Mouse (Mus musculus): ENCODE measurements around the gene Cox19.
A peak's percentile ranks its signal among the peaks of the same experiment; 100 is the strongest.
"Not testable (repeated sequence)": the region's sequence is repeated elsewhere in the genome, so short reads cannot be mapped to it uniquely, and the experiment has no call there.

Cox19 gene

DNA sequence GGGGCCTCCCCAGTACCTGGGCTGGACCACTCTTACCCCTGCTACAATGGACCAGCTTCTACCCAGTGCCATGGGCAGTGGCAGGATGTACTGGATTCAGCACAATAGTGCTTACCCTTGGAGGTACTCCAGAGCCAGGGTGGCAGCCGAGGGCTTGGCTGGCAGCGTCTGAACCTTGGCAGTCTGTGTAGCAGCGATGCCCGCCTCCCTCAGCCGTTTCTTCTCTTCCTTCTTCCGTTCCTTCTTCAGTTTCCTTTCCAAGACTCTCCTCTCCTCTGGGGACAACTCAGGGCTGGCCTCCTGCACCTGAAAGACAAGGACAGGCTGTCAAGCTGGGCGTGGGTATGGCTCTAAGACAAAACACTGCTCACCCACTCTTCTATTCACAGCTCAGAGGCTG is 12.6 kb upstream of the Cox19 start:
- no peak for DNase-seq (ENCODE audit: low spot score)

DNA sequence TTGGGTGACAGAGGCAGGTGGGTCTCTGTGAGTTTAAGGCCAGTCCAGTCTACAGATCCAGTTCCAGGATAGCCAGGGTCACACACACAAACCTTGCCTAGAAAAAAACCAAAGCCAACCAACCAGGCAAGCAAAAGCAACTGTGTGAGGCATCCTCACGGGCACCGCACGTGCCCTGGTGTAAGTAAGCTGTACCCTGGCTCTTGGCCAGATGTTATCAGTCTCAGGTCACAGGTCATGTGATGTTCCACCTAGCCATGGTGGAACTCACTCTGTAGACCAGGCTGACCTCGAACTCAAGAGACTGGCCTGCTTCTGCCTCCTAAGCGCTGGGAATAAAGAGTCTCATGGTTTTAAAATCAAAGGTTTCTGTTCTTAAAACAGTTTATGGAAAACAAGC is 8.0 kb upstream of the Cox19 start:
- no peak for DNase-seq (ENCODE audit: low spot score)

DNA sequence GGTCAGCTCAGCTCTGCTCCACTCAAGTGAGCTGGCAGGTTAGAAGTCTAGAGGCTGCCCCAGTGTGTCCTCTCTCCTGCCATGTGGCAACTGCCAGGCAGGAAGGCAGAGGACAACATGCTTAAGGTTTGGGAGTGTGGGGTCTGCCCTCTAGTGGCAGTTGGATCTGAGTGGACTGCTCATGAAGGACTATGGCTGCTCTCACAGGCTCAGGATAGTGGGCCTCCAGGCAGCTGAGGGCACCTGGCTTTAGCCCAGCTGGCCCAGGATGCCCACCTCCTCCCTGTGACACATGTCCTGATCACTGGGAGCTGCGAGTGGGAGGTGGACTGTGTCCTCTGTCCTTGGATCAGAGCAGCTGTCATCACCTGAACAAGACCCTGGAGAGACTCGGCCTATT is 7.4 kb upstream of the Cox19 start:
- peak; percentile 62 for DNase-seq (ENCODE audit: low spot score)

DNA sequence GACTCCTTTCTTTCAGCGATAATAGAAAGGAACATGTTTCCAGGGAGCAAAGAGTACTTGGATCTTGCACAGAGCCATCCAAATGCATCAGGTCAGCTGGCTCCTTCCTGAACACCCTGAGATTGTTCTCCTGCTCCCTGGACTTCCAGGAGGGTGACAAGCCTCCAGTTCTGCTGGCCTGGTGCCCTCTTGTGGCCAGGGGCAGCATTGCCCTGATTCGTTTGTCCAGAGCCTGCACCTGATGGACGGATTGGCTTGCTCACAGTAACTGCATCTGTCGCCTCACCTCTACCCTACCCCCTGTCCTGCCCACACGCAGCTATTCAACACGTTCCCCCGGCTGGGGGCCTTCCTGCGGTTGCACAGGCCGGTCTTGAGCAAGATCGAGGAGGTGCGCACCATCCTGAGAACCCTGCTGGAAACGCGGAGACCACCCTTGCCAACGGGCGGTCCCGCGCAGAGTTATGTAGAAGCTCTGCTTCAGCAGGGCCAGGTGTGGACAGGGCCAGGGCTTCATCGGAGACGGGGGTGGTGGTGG is 4.1 kb upstream of the Cox19 start:
- peak; percentile 79 for DNase-seq (ENCODE audit: low spot score)

DNA sequence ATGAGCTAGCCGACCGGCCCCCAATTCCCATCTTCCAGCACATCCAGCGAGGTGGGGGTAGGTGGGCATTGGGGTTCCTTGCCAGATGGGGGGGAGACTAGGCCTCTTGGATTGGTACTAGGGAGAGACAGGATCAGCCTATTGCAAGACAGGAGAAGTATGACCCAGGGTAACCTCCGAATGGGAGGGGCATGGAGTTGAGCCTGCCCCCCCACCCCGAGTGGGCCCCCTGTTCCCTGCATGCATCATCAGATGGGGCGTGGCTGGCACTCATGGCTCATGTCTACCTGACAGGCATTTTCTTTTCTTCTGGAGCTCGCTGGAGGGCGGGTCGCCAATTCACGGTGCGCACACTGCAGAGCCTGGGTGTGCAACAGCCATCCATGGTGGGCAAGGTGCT is 2.7 kb upstream of the Cox19 start:
- no peak for DNase-seq (ENCODE audit: low spot score)

DNA sequence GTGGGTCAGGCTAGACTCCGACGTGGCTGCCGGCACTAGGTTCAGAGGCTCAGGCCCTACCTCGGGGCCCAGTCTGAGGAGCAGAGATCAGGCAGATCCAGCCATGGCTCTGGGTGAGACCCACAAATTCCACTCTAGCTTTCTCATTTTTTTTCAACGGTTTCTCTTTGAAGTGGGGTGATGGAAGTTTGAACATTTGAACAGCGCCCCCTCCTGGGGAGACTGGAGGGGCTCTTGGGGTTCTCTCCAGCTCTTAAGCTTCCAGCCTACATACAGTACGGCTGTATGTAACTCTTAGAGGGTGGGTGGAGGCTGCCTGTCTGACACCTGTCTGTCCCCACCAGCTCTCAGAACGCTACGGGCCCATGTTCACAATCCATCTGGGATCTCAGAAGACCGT is 2.3 kb upstream of the Cox19 start:
- peak; percentile 59 for DNase-seq (ENCODE audit: low spot score)

DNA sequence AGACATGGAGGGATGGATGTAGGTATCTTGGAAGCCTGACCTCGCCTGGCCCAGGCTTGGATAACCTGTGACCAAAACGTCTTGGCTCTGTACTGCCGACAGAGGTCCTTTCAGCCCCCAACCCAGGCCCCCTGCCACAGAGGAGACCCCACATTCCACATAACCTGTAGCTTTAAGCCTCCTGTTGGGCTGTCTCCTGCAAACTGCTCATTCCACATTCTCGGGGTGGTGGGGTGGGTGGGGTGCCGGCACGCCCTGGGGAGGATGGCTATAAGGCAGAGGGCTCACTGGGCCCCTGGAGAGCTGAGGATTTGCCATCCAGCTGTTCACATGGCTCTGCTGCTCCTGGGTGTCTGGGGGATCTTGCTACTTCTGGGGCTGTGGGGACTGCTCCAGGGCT is 1.1 kb upstream of the Cox19 start, which contains the start of gene Cyp2w1:
Gene Cyp2w1 (plus strand): TSS at position 301 of the 400 bp plus-strand sequence.
- no peak for DNase-seq (ENCODE audit: low spot score)

DNA sequence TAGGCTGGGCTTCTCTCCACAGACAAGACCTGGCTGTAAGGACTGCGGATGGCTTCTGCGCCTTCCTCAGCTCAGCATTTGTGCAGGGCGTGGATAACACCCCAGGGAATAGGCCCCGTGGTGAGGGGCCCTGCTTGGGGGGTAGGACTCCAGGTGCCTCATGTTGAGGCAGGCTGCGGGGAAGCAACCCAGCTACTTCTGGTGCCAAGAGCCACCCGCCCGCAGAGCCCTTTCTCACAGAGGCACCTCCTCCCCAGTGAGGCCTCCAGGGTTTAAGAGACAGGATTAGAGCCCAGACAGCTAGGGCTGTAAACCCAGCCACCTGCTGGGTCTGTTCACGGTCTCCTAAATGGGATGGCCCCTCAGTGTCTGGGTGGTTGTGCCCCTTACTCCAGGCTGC is 410 bp upstream of the Cox19 start:
- DNase-seq (ENCODE audit: low spot score), result no peak

DNA sequence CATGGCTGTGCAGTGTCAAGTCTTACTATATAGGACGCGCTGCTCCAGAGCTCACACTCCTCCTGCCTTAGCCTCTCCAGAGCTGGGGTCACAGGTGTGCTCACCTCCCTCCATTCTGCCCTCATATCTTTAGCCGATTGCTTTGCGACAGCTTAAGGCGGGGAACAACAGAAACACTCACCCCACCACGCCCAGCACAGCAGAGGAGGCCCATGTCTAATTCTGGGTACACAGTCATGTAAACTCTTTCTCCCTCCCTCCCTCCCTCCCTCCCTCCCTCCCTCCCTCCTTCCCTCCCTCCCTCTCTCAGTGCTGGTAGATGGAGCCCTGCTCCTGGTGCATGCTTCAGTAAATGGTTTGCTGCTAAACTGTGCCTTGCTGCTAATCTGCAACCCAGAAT is 1.5 kb downstream of the Cox19 start:
- DNase-seq (ENCODE audit: low spot score), result no peak

DNA sequence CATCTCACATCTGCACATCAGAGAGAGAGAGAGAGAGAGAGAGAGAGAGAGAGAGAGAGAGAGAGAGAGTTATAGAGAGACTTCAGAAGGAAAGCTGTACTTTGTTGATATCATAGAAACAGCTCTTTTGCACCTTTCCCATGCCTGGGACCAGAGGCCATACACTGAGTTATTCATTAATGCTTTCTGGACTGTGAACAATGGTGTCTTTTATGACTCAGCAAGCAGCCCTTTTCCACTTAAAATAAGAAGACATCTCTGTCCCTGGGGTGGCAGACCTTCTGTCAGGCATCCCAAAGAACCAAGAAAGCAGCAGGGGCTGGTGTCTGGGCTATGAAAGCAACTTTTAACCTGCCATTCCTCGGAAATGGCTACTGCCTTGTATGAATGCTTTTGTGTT is 4.0 kb downstream of the Cox19 start:
- DNase-seq (ENCODE audit: low spot score), result no peak

DNA sequence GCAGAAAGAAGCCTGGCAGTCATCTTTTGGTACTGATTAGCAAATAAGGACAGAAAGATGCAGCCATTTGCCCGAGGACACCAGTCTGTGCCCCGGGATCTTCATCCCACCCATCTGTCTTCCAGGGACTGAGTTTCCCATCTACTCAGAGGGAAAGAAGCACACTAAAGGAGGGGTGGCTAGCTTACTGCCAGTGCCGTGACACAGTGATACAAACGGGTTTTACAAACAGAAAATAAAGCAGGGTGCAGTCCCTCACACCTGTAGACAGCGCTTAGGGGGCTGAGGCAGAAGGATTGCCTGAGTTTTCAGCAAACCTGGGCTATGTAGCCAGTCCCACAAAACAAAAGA is 5.9 kb downstream of the Cox19 start:
- no peak for DNase-seq (ENCODE audit: low spot score)

DNA sequence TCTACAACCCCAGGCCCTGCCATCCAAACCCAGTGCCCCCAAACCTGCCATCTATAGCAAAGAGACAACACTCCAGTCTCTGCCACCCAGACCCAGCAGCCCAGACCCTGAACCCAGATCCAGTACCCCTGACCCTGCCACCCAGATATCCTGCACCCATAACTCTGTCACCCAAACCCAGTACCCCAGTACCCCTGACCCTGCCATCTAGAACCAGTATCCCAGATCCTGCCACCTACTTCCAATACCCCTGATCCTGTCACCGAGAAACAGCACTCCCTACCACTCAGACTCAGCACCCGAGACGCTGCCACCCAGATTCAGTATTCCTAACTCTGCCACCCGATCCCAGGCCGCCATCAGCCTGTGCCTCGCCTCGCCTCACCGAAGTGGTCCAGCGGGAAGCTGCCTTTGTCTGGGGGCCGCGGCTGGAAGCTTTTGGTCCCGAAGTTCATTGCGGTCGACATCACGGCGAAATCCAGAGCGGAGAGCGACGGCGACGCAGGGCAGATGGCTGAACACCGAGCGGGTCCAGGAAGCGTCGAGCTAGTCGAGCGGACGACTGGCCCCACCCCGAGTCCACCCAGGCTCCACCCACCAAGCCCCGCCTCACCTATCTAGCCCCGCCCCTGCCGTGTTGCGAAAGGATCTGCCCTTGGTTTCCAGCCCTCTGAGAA is 6.4 kb downstream of the Cox19 start:
- DNase-seq (ENCODE audit: low spot score), result peak; percentile 98

DNA sequence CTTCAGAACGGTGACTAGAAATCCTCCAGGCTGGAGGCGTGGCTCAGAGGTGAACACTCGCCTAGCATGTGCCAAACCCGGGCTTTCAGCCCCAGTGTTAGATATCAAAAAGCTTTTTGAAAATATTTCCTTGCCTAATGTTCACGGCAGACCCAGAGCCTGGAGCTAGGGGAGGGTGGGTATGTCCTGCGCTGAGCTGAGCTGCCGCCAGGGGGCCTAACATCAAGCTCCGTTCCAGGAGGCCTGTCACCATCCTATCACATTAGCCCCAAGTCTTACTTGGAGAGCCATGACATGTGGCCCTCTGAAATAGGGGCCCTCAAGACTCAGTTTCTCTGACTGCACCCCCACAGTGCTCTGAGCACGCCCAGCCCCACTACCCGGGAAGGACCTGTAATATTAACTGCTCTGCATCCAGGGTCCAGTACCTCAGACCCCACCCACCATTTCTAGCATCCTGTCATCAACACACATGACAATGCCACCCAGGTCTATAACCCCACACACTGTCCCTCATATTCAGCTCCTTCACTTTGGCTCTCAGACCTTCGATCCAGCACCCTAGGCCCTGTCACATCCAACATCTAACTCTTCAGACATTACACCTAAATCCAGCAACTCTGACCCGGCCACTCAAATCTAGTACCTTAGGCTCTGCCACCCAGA is 7.1 kb downstream of the Cox19 start:
- DNase-seq (ENCODE audit: low spot score), result peak; percentile 90

DNA sequence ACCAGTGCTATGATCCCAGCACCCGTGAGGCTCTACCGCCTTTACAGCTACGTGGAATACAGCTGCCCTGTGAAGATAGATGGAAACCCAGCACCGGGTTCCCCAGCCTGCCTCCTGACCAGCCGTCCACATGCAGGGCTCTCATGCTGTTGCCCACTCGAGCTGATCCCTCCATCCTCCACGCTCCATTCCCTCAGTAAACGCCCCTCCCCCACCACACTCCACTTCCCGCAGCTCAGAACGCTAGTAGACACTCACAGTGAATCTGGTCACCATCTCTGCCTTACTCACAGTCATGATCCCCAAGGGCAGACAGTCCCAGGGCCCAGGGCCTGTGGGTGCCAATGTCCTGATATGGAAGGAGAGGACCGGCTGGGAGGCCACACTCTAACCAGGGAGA is 12.3 kb downstream of the Cox19 start:
- DNase-seq (ENCODE audit: low spot score), result no peak

DNA sequence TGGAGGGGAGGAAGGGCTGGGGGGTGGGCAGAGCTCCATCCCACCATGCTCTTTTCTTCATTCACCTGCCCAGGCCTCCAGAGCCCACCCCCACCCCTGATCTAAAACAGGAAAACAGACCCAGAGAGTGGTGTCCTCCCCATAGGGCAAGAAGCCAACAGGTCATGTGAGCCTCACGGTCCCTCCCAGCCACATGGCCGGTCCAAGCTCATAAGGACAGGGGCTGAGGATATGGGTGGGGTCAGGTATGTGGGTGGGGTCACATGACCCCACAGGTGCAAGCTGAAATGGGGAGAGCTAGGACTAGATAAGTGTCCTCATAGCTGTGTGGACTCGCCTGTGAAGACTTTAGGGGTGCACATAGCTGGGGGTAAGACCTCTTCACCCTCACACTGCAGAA is 12.8 kb downstream of the Cox19 start:
- no peak for DNase-seq (ENCODE audit: low spot score)

DNA sequence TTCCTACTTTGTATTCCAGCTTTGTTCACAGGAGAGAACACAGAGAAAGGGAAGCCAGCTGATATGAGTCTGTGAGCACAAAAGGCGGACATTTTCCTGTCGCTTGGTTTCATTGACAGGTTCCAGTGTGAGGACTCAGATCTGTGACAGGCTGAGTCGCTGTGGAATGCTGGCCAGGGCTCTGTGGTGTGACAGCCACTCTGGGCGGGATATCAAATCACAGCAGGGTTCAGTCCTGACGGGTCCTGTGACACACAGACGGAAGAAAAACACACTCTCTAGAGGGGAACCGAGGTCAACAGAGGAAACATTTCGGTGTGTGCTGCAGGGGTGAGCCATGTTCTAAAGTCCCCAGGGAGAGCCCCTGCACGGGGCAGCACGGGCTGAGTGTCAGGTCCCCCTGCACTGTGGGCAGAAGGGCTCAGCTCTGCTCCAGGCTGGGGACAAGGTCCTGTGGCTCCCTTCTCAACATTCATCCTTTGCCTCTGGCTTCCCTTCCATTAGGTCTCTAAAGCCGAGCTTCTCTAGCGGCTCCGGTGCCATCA is 13.3 kb downstream of the Cox19 start:
- DNase-seq (ENCODE audit: low spot score), result no peak

DNA sequence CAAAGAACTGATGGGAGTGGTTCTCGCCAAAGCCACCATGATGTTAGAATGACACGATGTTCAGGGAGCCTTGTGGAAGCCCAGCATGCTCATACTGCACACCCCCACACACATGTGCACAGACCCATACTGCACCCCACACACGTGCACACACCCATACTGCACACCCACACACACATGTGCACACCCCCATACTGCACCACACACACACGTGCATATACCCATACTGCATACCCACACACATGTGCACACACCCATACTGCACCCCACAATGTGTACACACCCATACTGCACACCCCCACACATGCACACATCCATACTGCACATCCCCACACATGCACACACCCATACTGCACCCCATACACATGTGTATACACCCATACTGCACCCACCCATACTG is 15.6 kb downstream of the Cox19 start:
- no peak for DNase-seq (ENCODE audit: low spot score)

DNA sequence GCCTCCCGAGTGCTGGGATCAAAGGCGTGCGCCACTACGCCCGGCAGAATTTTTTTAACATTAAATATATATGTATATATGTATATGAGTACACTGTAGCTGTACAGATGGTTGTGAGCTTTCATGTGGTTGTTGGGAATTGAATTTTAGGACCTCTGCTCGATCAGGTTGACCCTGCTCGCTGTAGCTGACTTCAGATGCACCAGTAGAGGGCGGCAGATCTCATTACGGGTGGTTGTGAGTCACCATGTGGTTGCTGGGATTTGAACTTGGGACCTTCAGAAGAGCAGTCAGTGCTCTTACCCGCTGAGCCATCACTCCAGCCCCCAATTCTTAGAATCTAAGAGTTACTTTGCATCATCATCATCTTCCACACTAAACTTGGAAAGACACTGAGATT is 16.8 kb downstream of the Cox19 start:
- DNase-seq (ENCODE audit: low spot score), result not testable (repeated sequence)

DNA sequence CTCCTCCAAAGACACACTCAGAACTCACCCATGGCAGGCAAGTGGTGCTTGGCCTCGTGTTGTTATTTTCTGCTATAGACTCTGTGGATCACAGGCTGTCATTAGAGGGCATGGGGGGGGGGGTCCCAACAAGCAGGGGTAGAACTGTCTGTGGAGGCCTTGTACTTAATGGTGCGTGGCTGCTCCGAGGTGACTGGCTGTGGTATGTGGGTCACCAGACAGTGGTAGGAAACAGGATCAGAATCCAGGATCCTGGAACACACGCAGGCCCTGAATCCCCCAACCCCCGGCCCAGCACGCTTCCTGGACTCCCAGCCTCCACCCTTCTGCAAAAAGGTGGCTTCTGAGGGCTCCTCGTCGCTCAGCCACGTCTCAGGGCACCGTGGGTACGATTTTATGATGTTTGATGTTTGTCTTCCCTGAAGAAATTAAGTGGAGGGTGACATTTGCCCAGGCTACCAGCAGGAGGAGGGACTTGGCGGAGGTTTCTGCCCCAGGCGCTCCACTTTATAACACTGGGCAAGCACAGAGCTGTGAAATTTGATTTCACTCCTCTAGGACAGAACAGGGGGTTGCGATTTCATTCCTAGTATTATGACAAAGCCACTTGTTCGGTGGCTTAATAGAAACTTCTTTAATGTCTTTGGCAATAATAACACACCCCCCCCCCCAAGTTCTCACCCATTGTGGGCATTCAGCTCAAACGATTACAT is 17.8 kb downstream of the Cox19 start:
- DNase-seq (ENCODE audit: low spot score), result no peak

DNA sequence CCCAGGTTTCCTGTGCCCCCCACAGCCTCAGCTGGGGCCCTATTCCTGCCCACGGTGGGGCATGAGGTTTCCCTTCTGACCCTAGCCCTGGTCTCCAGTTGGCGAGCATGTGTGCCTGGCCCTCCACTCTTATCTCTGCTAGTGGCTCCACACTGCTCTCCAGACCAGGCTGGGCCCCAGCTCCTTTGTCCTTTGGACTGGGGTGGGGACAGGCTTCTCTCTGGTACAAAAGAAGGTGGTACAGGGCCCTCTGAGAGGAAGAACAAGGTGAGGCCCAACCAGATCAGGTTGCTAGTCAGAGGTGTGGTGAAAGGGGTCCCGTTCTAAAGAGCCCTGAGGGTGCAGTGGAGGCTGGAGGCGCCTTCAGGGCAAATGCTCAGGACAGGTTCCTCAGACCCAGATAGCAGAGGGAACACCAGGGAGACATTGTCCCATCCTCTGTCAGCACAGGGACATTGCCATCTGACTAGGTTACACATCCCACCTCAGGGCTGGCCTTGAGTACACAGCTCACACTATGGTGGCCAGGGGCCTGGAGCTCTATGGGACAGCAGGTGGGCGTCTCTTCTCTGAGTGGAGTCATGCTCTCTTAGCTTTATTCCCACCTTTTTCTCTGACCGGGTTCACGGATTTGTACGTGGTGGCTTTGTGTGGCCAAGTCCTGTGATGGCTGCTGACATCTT is 18.5 kb downstream of the Cox19 start:
- DNase-seq (ENCODE audit: low spot score), result no peak

DNA sequence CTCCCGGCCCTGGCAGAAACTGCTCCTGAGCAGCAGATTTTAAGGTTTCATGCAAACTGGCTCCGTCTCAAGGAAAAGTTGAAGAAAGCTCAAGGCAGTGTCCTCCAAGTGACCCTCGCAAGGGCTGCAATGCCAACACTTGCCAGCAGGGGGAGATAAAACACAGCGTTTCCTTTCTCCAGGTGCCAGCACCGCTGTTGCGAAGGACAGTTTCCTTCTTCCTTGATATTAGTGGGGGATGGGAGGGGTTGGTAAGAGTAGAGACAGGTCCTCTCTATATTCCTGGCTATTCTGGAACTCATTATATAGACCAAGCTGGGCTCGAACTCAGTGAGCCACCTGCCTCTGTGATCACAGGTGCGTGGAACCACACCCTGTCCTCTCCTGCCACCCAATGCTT is 19.5 kb downstream of the Cox19 start:
- DNase-seq (ENCODE audit: low spot score), result peak; percentile 87

DNA sequence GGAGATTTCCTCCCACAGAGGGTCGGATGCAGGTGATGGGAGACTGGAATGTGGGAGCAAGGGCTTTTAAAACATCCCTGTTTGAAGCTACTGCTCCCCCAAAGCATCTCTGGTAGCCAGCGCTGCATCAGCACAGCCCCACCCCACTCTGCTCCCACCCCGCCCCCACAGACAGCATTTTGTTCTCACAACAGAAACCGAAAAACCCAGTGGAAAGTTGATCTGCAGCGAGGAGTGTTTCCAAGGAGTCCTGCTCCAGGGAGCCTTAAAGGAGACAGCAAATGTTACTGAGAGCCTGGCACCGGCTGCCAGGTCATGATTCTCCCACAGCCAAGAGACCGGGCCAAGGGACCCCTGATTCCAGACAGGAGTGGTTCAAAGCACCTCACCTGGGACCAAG is 20.5 kb downstream of the Cox19 start:
- no peak for DNase-seq (ENCODE audit: low spot score)
